Mouse (Mus musculus) brain, adult 10 weeks (tissue): Measurements from ENCODE around the gene Scgb2b2. TPM values are rescaled to one million over a fixed set of nuclear protein-coding genes. Genes with fewer than 3 reads are reported as not detected.

Experiments
- polyA plus RNA-seq: library from polyadenylated mRNA; stranded (reverse); fragments of 350-450 nt; fragmentation: Illumina TruSeq; extraction: RNeasy Lipid Tissue Mini Kit (QIAGEN cat#74804); gene quantifications from one replicate; pipeline ENCODE4 v1.2.3, GENCODE M21; 2015; ENCODE audit warnings: low read depth, low replicate concordance

Gene Scgb2b2
- polyA plus RNA-seq, result not detected

DNA sequence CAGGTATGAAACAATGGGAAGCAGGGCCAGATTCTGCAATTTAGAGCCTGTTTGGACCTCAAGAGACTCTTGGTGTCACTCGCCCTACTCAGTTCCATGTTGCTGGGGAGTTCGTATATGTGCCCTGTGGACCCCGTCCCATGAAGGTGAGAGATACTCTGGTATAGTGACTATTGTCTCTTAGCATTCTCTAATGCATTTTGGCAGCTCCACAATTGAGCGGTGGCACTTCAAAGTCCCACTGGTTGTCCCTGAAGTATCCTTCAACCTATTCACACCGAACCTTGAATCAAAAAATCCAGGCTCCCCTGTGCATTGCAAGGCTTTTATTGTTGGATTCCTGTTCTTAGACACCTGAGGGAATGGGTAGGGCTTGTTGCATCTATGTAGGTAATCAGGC is at the start of gene Scgb2b2:
Gene Scgb2b2 (plus strand): TSS at position 301 of the 400 bp plus-strand sequence.

DNA sequence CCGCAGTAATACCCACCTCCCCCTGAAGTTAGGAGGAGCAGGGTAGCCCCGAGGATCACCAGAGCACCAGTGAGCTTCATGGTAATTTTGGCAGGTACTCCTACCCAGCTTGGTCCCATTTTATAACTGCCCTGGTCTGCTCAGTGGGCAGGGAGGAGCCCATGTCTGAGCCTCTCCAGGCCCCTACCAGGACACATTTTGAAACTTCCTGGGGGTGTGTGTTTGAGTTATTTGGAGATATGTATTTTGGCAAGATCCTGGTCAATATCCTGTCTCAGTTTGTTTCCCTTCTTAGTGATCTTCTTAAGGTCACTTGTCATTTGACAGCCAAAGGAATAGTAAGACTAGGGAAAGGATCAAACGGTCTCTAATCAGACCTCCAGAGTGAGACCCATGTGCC is 1.4 kb downstream of the Scgb2b2 start, which contains the start of gene Scgb1b2:
Gene Scgb1b2 (minus strand): TSS at position 101 of the 400 bp plus-strand sequence.

Other genes with a start within 250 kb of the Scgb2b2 start
- gene Fxyd5, start 248.0 kb upstream of the Scgb2b2 start, polyA plus RNA-seq, result 51.2 TPM
- gene Fxyd7, start 239.0 kb upstream of the Scgb2b2 start, polyA plus RNA-seq, result 169 TPM
- 148 TPM for gene Fxyd1, start 233.3 kb upstream of the Scgb2b2 start, polyA plus RNA-seq
- gene Lgi4, start 231.2 kb upstream of the Scgb2b2 start, polyA plus RNA-seq, result 27.6 TPM
- gene Fxyd3, start 213.8 kb upstream of the Scgb2b2 start, polyA plus RNA-seq, result not detected
- 2.6 TPM for gene Hpn, start 175.2 kb upstream of the Scgb2b2 start, polyA plus RNA-seq
- gene Scn1b, start 163.5 kb upstream of the Scgb2b2 start, polyA plus RNA-seq, result 542 TPM
- 112 TPM for gene Gramd1a, start 134.6 kb upstream of the Scgb2b2 start, polyA plus RNA-seq
- not detected for gene Scgb1b2, start 1.3 kb downstream of the Scgb2b2 start, polyA plus RNA-seq
- not detected for gene Scgb2b3, start 71.6 kb downstream of the Scgb2b2 start, polyA plus RNA-seq
- gene Scgb1b3, start 85.1 kb downstream of the Scgb2b2 start, polyA plus RNA-seq, result not detected